Mouse (Mus musculus): ENCODE measurements around the gene Gm49601. TPM values are rescaled to one million over a fixed set of nuclear protein-coding genes. Genes with fewer than 3 reads are reported as not detected.

The Gm49601 gene
- polyA plus RNA-seq, 1 experiment: 69.6 TPM

DNA sequence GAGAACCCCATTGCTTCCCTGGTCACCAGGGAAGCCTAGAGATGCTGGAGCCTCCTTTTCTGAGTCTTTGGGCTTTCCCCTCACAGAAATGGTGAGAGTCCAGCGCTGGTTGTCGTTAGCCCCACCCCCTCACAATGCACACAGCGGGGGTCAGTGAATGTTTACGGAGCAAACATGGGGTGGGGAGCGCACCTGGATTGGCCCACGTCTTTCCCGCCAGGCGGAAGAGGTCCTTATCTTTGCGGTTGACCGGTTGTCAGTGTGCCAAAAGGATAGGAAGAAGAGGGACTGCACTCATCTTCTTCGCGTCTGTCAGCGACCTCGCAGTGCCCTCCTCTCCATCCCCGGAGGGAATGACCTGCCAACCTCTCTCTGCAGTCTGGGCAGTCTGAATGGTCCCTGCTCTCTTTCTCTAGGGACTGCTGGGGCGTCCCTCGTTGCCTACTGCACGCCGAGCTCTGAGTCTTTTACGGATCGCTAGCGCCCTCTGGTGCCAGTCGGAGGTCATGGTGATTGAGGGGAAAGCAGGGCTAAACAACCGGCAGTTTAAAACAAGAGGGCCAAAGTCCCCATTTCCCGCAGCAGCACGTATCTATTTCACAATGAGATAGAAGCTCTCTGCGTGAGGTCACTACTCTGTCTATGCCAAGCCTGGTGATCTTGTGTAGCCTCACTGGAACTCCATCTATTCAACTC lies 8.7 kb downstream of the Gm49601 start:
- Histone ChIP-seq H3K4me1 (ENCODE audit: control insufficient read depth, insufficient read depth, low read length) (no peaks in the 10 kb centered on the region; the same call in 1 of the 2 replicates), H3K4me3 (replicated peaks; ENCODE audit: insufficient read depth, low read depth, low read length) (peak overlapping the region; percentile 74), H3K27me3 (ENCODE audit: control insufficient read depth, insufficient read depth, low read length) (no peaks in the 10 kb centered on the region), H3K27ac (ENCODE audit: insufficient read depth, low read length) (no peak overlapping the region)
- TF ChIP-seq CTCF (IDR thresholded peaks at IDR 0.05; ENCODE audit: borderline replicate concordance, insufficient read depth, low read depth, low read length): peak; percentile 95
- no peak for TF ChIP-seq POLR2A (IDR thresholded peaks at IDR 0.05; ENCODE audit: borderline replicate concordance, insufficient read depth, low read length)
- peak; percentile 84 to 93 for DNase-seq
- under 1% methylated on average over 27 of the region's 27 CpGs for WGBS

GRCm38 (mm10) chr16:18613301-18613700 lies 12.9 kb downstream of the Gm49601 start:
- no peak for TF ChIP-seq POLR2A (IDR thresholded peaks at IDR 0.05; ENCODE audit: borderline replicate concordance, insufficient read depth, low read length)
- H3K4me3 ChIP-seq (replicated peaks; ENCODE audit: insufficient read depth, low read depth, low read length): no peak overlapping the region
- DNase-seq: no peak
- no peaks in the 10 kb centered on the region; the same call in 1 of the 2 replicates for H3K4me1 ChIP-seq (ENCODE audit: control insufficient read depth, insufficient read depth, low read length)
- no peak overlapping the region for H3K27ac ChIP-seq (ENCODE audit: insufficient read depth, low read length)
- no peaks in the 10 kb centered on the region for H3K27me3 ChIP-seq (ENCODE audit: control insufficient read depth, insufficient read depth, low read length)
- WGBS: 99% methylated on average over 3 of the region's 3 CpGs

DNA sequence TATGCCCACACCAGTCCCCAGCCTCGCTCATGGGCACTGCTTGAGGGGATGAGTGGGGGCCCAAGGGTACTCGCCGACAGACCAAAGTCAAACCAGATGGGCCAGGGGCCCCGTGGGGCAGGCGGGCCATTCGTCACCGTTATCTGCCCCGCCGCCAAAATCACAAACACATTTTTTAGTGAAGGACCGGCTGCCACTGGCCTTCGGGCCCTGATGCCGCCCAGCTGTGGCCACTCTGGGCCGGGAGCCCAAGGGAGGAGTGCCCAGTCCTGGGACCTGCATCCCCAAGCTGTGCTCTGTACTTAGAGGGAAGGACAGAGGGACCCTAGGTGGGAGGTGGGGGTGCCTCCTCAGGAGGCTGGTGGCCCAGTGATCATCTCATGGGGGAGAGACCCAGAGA lies 14.5 kb downstream of the Gm49601 start:
- DNase-seq: no peak
- WGBS: 54% methylated on average over 13 of the region's 13 CpGs
- no peaks in the 10 kb centered on the region for H3K4me1 ChIP-seq (ENCODE audit: control insufficient read depth, insufficient read depth, low read length)
- TF ChIP-seq POLR2A (IDR thresholded peaks at IDR 0.05; ENCODE audit: borderline replicate concordance, insufficient read depth, low read length): no peak
- TF ChIP-seq CTCF (IDR thresholded peaks at IDR 0.05; ENCODE audit: borderline replicate concordance, insufficient read depth, low read depth, low read length): no peak
- H3K4me3 ChIP-seq (replicated peaks; ENCODE audit: insufficient read depth, low read depth, low read length): no peak overlapping the region
- no peaks in the 10 kb centered on the region for H3K27me3 ChIP-seq (ENCODE audit: control insufficient read depth, insufficient read depth, low read length)
- H3K27ac ChIP-seq (ENCODE audit: insufficient read depth, low read length): no peak overlapping the region

DNA sequence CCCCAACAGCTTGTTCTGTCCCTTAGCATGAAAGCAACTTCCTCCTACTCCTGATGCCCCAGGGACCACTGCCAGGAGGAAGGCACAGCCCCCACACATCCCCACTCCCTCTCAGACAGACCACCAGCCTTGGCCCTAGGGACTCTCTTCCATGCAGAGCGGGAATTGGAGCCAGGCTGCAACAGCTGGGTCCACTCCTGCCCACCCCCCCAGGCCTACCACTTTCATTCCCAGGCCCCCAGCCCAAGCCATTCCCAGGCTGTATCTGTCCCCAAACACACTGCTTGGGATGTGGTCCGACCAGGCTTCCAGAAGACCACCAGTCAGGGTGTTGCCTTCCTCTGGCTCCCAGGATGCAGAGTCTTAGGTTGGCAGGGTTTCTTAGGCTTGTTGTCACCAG lies 17.1 kb downstream of the Gm49601 start:
- H3K27ac ChIP-seq (ENCODE audit: insufficient read depth, low read length): no peak overlapping the region
- no peak for DNase-seq
- H3K4me1 ChIP-seq (ENCODE audit: control insufficient read depth, insufficient read depth, low read length): no peaks in the 10 kb centered on the region
- no peak overlapping the region for H3K4me3 ChIP-seq (replicated peaks; ENCODE audit: insufficient read depth, low read depth, low read length)
- TF ChIP-seq POLR2A (IDR thresholded peaks at IDR 0.05; ENCODE audit: borderline replicate concordance, insufficient read depth, low read length) (no peak), CTCF (IDR thresholded peaks at IDR 0.05; ENCODE audit: borderline replicate concordance, insufficient read depth, low read depth, low read length) (no peak)
- no peaks in the 10 kb centered on the region for H3K27me3 ChIP-seq (ENCODE audit: control insufficient read depth, insufficient read depth, low read length)
- 48% methylated on average over 2 of the region's 2 CpGs for WGBS

DNA sequence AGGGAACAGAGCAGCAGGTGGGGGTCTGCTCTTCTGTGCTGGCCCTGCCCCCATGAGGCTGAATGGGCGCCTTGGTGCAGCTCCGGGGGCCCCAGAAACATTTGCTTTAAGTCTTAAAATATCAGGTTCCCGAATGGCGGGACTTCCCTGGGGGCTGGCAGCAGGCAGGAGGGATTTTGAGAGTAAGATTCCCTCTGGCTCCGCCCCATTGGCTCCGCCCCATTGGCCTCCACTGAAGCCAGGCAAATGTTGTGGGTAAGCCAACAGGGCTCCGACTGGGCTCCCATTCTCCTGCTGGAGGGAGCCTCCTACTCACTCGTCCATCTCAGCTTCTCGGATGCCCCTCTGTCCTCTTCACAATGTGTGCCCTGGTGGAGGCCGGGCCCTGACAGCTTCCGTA lies 18.0 kb downstream of the Gm49601 start:
- H3K27me3 ChIP-seq (ENCODE audit: control insufficient read depth, insufficient read depth, low read length): no peaks in the 10 kb centered on the region
- DNase-seq: no peak
- TF ChIP-seq POLR2A (IDR thresholded peaks at IDR 0.05; ENCODE audit: borderline replicate concordance, insufficient read depth, low read length) (no peak), CTCF (IDR thresholded peaks at IDR 0.05; ENCODE audit: borderline replicate concordance, insufficient read depth, low read depth, low read length) (no peak)
- 11% methylated on average over 11 of the region's 11 CpGs for WGBS
- no peak overlapping the region for H3K4me3 ChIP-seq (replicated peaks; ENCODE audit: insufficient read depth, low read depth, low read length)
- no peak overlapping the region for H3K27ac ChIP-seq (ENCODE audit: insufficient read depth, low read length)
- H3K4me1 ChIP-seq (ENCODE audit: control insufficient read depth, insufficient read depth, low read length): no peaks in the 10 kb centered on the region

- no peak overlapping the region for H3K27ac ChIP-seq (ENCODE audit: insufficient read depth, low read length)
Measured at GRCm38 (mm10) chr16:18605705-18606104, 20.5 kb downstream of the Gm49601 start.

DNA sequence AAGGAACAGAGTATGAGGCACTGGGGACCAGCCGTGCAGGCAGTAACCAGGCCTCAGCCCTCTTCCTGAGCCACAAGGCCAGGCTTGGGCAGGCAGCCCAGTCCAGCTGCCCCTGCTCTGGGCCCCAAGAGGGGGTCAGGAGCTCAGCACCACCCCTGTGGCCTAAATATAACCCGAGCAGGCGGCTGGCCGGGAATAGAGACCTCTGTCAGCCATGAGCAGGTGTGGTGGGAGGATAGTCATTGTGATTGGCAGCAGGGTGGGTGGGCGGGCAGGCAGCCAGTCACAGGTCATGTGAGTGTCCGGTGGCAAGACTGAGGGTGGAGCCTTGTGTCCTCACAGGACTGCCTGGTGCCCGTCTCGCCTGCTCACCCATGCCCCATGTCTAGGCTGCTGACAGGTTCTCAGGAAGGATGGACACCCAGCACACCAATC lies 21.9 kb downstream of the Gm49601 start:
- Histone ChIP-seq H3K27ac (ENCODE audit: insufficient read depth, low read length) (no peak overlapping the region), H3K4me3 (replicated peaks; ENCODE audit: insufficient read depth, low read depth, low read length) (no peak overlapping the region), H3K4me1 (ENCODE audit: control insufficient read depth, insufficient read depth, low read length) (no peaks in the 10 kb centered on the region), H3K27me3 (ENCODE audit: control insufficient read depth, insufficient read depth, low read length) (no peaks in the 10 kb centered on the region)
- 42% methylated on average over 8 of the region's 8 CpGs for WGBS
- DNase-seq: no peak
- TF ChIP-seq POLR2A (IDR thresholded peaks at IDR 0.05; ENCODE audit: borderline replicate concordance, insufficient read depth, low read length): no peak
- no peak for TF ChIP-seq CTCF (IDR thresholded peaks at IDR 0.05; ENCODE audit: borderline replicate concordance, insufficient read depth, low read depth, low read length)

More at GRCm38 (mm10) chr16:18605705-18606104, 20.5 kb downstream of the Gm49601 start:
- no peaks in the 10 kb centered on the region for H3K27me3 ChIP-seq (ENCODE audit: control insufficient read depth, insufficient read depth, low read length)
- 93% methylated on average over 5 of the region's 5 CpGs for WGBS
- H3K4me1 ChIP-seq (ENCODE audit: control insufficient read depth, insufficient read depth, low read length): no peaks in the 10 kb centered on the region
- DNase-seq: no peak
- TF ChIP-seq POLR2A (IDR thresholded peaks at IDR 0.05; ENCODE audit: borderline replicate concordance, insufficient read depth, low read length): no peak
- TF ChIP-seq CTCF (IDR thresholded peaks at IDR 0.05; ENCODE audit: borderline replicate concordance, insufficient read depth, low read depth, low read length): no peak
- no peak overlapping the region for H3K4me3 ChIP-seq (replicated peaks; ENCODE audit: insufficient read depth, low read depth, low read length)

DNA sequence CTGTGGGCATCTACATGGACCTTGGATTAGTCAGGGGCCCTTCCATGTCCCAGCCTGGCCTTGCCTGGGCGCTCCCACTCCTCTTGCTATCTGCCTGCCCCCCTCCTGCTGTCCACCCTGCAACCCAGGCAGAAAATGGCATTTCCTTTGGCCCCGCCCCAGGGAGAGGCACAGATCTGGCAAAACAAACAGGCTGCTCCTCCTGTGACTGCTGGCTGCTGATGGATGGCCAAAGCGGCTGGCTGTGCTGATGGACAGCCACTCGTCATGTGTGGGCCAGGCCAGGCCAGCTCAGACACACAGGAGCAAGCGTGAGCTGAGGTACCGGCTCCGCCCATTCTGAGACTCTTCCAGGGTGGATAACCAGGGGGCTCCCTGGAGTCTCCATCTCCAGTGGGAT lies 24.8 kb downstream of the Gm49601 start:
- no peaks in the 10 kb centered on the region for H3K4me1 ChIP-seq (ENCODE audit: control insufficient read depth, insufficient read depth, low read length)
- 36% methylated on average over 7 of the region's 7 CpGs for WGBS
- TF ChIP-seq CTCF (IDR thresholded peaks at IDR 0.05; ENCODE audit: borderline replicate concordance, insufficient read depth, low read depth, low read length) (no peak), POLR2A (IDR thresholded peaks at IDR 0.05; ENCODE audit: borderline replicate concordance, insufficient read depth, low read length) (no peak)
- H3K27me3 ChIP-seq (ENCODE audit: control insufficient read depth, insufficient read depth, low read length): no peaks in the 10 kb centered on the region
- H3K27ac ChIP-seq (ENCODE audit: insufficient read depth, low read length): no peak overlapping the region
- DNase-seq: no peak
- H3K4me3 ChIP-seq (replicated peaks; ENCODE audit: insufficient read depth, low read depth, low read length): no peak overlapping the region

Data from cerebellum, adult 2 months (tissue).